Mouse (Mus musculus): ENCODE data around the gene Clock.

GRCm38 (mm10) chr5:76171039-76171438 is 133.6 kb downstream of the Clock start:
- no peak for TF ChIP-seq CTCF (IDR thresholded peaks at IDR 0.05; ENCODE audit: low read depth)
- no peak for TF ChIP-seq EP300 (IDR thresholded peaks at IDR 0.05; ENCODE audit: low read depth)

Measured in liver, embryonic 14.5 days (tissue).